27 mouse cellular contexts compared by ENCODE assay signal in genomic region chr7:51254461-51254860, GRCm38 (mm10).
DNase-seq lines count a peak whose midpoint lies in the region; ATAC-seq and TF ChIP-seq lines count a peak whose summit lies in the region.
"Had no signal": no experiment of that assay in that cellular context is flagged by ENCODE, and none has a peak within 500 bp of the region (broad histone marks: within the 10 kb centered on the region; RNA-seq: fewer than 3 reads in every experiment).

No protein-coding gene starts in this region.

- no peak for DNase-seq in cerebellum, adult 11-12 months
- DNase-seq in cerebellum, postnatal 10 days = peak; percentile 31 to 44
- no peak for DNase-seq in cerebellum, adult 18-20 months
- DNase-seq in midbrain, postnatal 0 days (ENCODE audit: low spot score) = peak; percentile 62
- DNase-seq in midbrain, embryonic 14.5 days = no peak
- DNase-seq: adrenal gland, adult 8-10 months; adrenal gland, postnatal 25 days; forebrain, postnatal 0 days; gastrocnemius, postnatal 25 days; heart, adult 18-20 months; heart, postnatal 10 days; heart, postnatal 36 days; kidney, adult 18-20 months; kidney, adult 9 months had no signal

- no peaks in the 10 kb centered on the region for H3K9me3 ChIP-seq in hindbrain, embryonic 16.5 days (ENCODE audit: control insufficient read depth, low read length)
- no peaks in the 10 kb centered on the region for H3K9me3 ChIP-seq in hindbrain, embryonic 12.5 days (replicated peaks)
- H3K9me3 ChIP-seq in midbrain, postnatal 0 days (ENCODE audit: low read length) = no peaks in the 10 kb centered on the region
- no peaks in the 10 kb centered on the region for H3K9me3 ChIP-seq in midbrain, embryonic 14.5 days (ENCODE audit: control insufficient read depth, low read length)
- H3K9me3 ChIP-seq: embryonic facial prominence, embryonic 13.5 days; forebrain, embryonic 13.5 days; heart, embryonic 12.5 days; heart, embryonic 15.5 days; hindbrain, embryonic 10.5 days; hindbrain, embryonic 15.5 days had no signal

- H3K27me3 ChIP-seq in hindbrain, embryonic 16.5 days (replicated peaks; ENCODE audit: control insufficient read depth, insufficient read depth, low read length) = no peaks in the 10 kb centered on the region
- H3K27me3 ChIP-seq in hindbrain, embryonic 12.5 days = no peaks in the 10 kb centered on the region
- no peaks in the 10 kb centered on the region for H3K27me3 ChIP-seq in midbrain, postnatal 0 days (ENCODE audit: insufficient read depth, low read length)
- H3K27me3 ChIP-seq in midbrain, embryonic 14.5 days (ENCODE audit: control insufficient read depth, insufficient read depth, low read length) = no peaks in the 10 kb centered on the region
- H3K27me3 ChIP-seq: embryonic facial prominence, embryonic 13.5 days; forebrain, embryonic 13.5 days; heart, embryonic 12.5 days; heart, embryonic 15.5 days; hindbrain, embryonic 15.5 days had no signal

- no peak overlapping the region for H3K27ac ChIP-seq in hindbrain, embryonic 16.5 days (ENCODE audit: low read depth, low read length)
- no peak overlapping the region for H3K27ac ChIP-seq in hindbrain, embryonic 12.5 days
- no peak overlapping the region for H3K27ac ChIP-seq in midbrain, postnatal 0 days (ENCODE audit: low read depth, low read length)
- H3K27ac ChIP-seq in midbrain, embryonic 14.5 days (replicated peaks; ENCODE audit: low read depth, low read length) = no peak overlapping the region
- H3K27ac ChIP-seq: embryonic facial prominence, embryonic 13.5 days; forebrain, embryonic 13.5 days; heart, embryonic 15.5 days; hindbrain, embryonic 10.5 days; hindbrain, embryonic 15.5 days had no signal

- peak; percentile 26; the same call in 1 of the 2 replicates for ATAC-seq in cerebellum, adult (ENCODE audit: insufficient number of reproducible peaks, low FRiP score, low TSS enrichment)
- ATAC-seq in hindbrain, embryonic 16.5 days = peak; percentile 48; the same call in 1 of the 2 replicates
- ATAC-seq in hindbrain, embryonic 12.5 days (ENCODE audit: low FRiP score) = no peak
- ATAC-seq in midbrain, postnatal 0 days (ENCODE audit: low FRiP score) = no peak
- no peak for ATAC-seq in midbrain, embryonic 14.5 days (ENCODE audit: low FRiP score, low TSS enrichment)
- ATAC-seq: activated CD4-positive, CD25-positive, alpha-beta regulatory T cell, adult 4 months; forebrain, embryonic 13.5 days; forebrain, postnatal 0 days; inflammation-experienced regulatory T-cells, adult 6 months; intestine, embryonic 16.5 days had no signal

- no peak overlapping the region for H3K4me2 ChIP-seq in hindbrain, embryonic 16.5 days (ENCODE audit: low read length)
- no peak overlapping the region for H3K4me2 ChIP-seq in hindbrain, embryonic 12.5 days (replicated peaks)
- no peak overlapping the region for H3K4me2 ChIP-seq in midbrain, postnatal 0 days (ENCODE audit: low read depth, low read length, poor library complexity, severe bottlenecking)
- no peak overlapping the region for H3K4me2 ChIP-seq in midbrain, embryonic 14.5 days (ENCODE audit: low read length)
- H3K4me2 ChIP-seq: embryonic facial prominence, embryonic 13.5 days; forebrain, embryonic 13.5 days; heart, embryonic 12.5 days; heart, embryonic 15.5 days; hindbrain, embryonic 15.5 days had no signal

- H3K4me3 ChIP-seq in hindbrain, embryonic 16.5 days (ENCODE audit: low read length) = no peak overlapping the region
- H3K4me3 ChIP-seq in hindbrain, embryonic 12.5 days = no peak overlapping the region
- no peak overlapping the region for H3K4me3 ChIP-seq in midbrain, postnatal 0 days (ENCODE audit: low read depth, low read length)
- H3K4me3 ChIP-seq in midbrain, embryonic 14.5 days (replicated peaks; ENCODE audit: low read depth, low read length) = no peak overlapping the region
- H3K4me3 ChIP-seq: embryonic facial prominence, embryonic 13.5 days; erythroblast, embryonic 14.5 days; forebrain, embryonic 13.5 days; heart, embryonic 12.5 days; heart, embryonic 15.5 days; hindbrain, embryonic 10.5 days; hindbrain, embryonic 15.5 days had no signal

- 70% methylated on average over 2 of the region's 2 CpGs for WGBS in hindbrain, embryonic 16.5 days
- WGBS in hindbrain, embryonic 12.5 days = 80% methylated on average over 2 of the region's 2 CpGs
- 52% methylated on average over 2 of the region's 2 CpGs for WGBS in midbrain, postnatal 0 days
- 61% methylated on average over 2 of the region's 2 CpGs for WGBS in midbrain, embryonic 14.5 days

- TF ChIP-seq CTCF in midbrain, postnatal 0 days (IDR thresholded peaks at IDR 0.05) = no peak

- no peaks in the 10 kb centered on the region for H3K36me3 ChIP-seq in hindbrain, embryonic 16.5 days (ENCODE audit: control insufficient read depth, insufficient read depth, low read length)
- H3K36me3 ChIP-seq in hindbrain, embryonic 12.5 days = no peaks in the 10 kb centered on the region
- H3K36me3 ChIP-seq in midbrain, postnatal 0 days (ENCODE audit: insufficient read depth, low read length) = no peaks in the 10 kb centered on the region
- no peaks in the 10 kb centered on the region for H3K36me3 ChIP-seq in midbrain, embryonic 14.5 days (ENCODE audit: control insufficient read depth, insufficient read depth, low read length)
- H3K36me3 ChIP-seq: embryonic facial prominence, embryonic 13.5 days; heart, embryonic 12.5 days; heart, embryonic 15.5 days; hindbrain, embryonic 10.5 days; hindbrain, embryonic 15.5 days had no signal

- H3K4me1 ChIP-seq in hindbrain, embryonic 16.5 days (ENCODE audit: control insufficient read depth, insufficient read depth, low read depth, low read length) = no peaks in the 10 kb centered on the region
- no peaks in the 10 kb centered on the region for H3K4me1 ChIP-seq in hindbrain, embryonic 12.5 days
- no peaks in the 10 kb centered on the region for H3K4me1 ChIP-seq in midbrain, postnatal 0 days (ENCODE audit: insufficient read depth, low read length)
- 0 out of 2 replicates have a peak, but pooled peaks cover 4% of the 10 kb centered on the region for H3K4me1 ChIP-seq in midbrain, embryonic 14.5 days (ENCODE audit: control insufficient read depth, insufficient read depth, low read length)
- H3K4me1 ChIP-seq: embryonic facial prominence, embryonic 13.5 days; forebrain, embryonic 13.5 days; heart, embryonic 12.5 days; heart, embryonic 15.5 days; hindbrain, embryonic 10.5 days; hindbrain, embryonic 15.5 days had no signal

- H3K9ac ChIP-seq in hindbrain, embryonic 16.5 days (ENCODE audit: low read depth, low read length) = no peak overlapping the region
- H3K9ac ChIP-seq in hindbrain, embryonic 12.5 days = no peak overlapping the region
- no peak overlapping the region for H3K9ac ChIP-seq in midbrain, postnatal 0 days (replicated peaks; ENCODE audit: low read length, poor library complexity, severe bottlenecking)
- H3K9ac ChIP-seq in midbrain, embryonic 14.5 days (replicated peaks; ENCODE audit: low read length) = no peak overlapping the region
- H3K9ac ChIP-seq: embryonic facial prominence, embryonic 13.5 days; forebrain, embryonic 13.5 days; forebrain, postnatal 0 days; heart, embryonic 12.5 days; heart, embryonic 15.5 days; hindbrain, embryonic 15.5 days had no signal

Comparison
In these comparisons a context has a peak if more than half of its experiments do, and no peak if none do; other contexts are left out.
1. ATAC-seq: peak in cerebellum, adult (single experiment) and hindbrain, embryonic 16.5 days (single experiment); none in hindbrain, embryonic 12.5 days (single experiment), midbrain, postnatal 0 days (single experiment) and midbrain, embryonic 14.5 days (single experiment).
2. DNase-seq: peak in cerebellum, postnatal 10 days (2 of 2) and midbrain, postnatal 0 days (single experiment); none in cerebellum, adult 11-12 months (single experiment), cerebellum, adult 18-20 months (0 of 2) and midbrain, embryonic 14.5 days (single experiment).